Mouse (Mus musculus) retina, postnatal 7 days (tissue): ENCODE data around the gene Cep350.
"Not testable (repeated sequence)": the region's sequence is repeated elsewhere in the genome, so short reads cannot be mapped to it uniquely, and the experiment has no call there.

Experiments used
- DNase-seq: peaks from one replicate; pipeline ENCODE4 v3.0.0-alpha.2; 2012; ENCODE audit warnings: low read depth, low spot score

The Cep350 gene

GRCm38 (mm10) chr1:155886846-155887245 is 86.2 kb downstream of the Cep350 start:
- DNase-seq: no peak

- DNase-seq: not testable (repeated sequence)
Measured at GRCm38 (mm10) chr1:155882646-155883231, 90.3 kb downstream of the Cep350 start.

GRCm38 (mm10) chr1:155879596-155879995 is 93.5 kb downstream of the Cep350 start:
- DNase-seq: no peak

- peak; percentile 19 for DNase-seq
Measured at GRCm38 (mm10) chr1:155862967-155863366, 110.1 kb downstream of the Cep350 start.

GRCm38 (mm10) chr1:155854926-155855702 is 117.9 kb downstream of the Cep350 start:
- DNase-seq: no peak

- no peak for DNase-seq
Measured at GRCm38 (mm10) chr1:155853009-155853408, 120.0 kb downstream of the Cep350 start.

GRCm38 (mm10) chr1:155844235-155844634 is 128.8 kb downstream of the Cep350 start:
- DNase-seq: no peak

GRCm38 (mm10) chr1:155843538-155843937 is 129.5 kb downstream of the Cep350 start:
- DNase-seq: no peak

- no peak for DNase-seq
Measured at GRCm38 (mm10) chr1:155835667-155836066, 137.4 kb downstream of the Cep350 start.

GRCm38 (mm10) chr1:155833610-155834009 is 139.4 kb downstream of the Cep350 start:
- DNase-seq: no peak

GRCm38 (mm10) chr1:155831958-155832357 is 141.1 kb downstream of the Cep350 start:
- DNase-seq: no peak

- no peak for DNase-seq
Measured at GRCm38 (mm10) chr1:155830861-155831260, 142.2 kb downstream of the Cep350 start.

- DNase-seq: no peak
Measured at GRCm38 (mm10) chr1:155827703-155828295, 145.3 kb downstream of the Cep350 start.

- DNase-seq: no peak
Measured at GRCm38 (mm10) chr1:155826803-155827395, 146.2 kb downstream of the Cep350 start.

GRCm38 (mm10) chr1:155825940-155826716 is 146.9 kb downstream of the Cep350 start:
- no peak for DNase-seq

- DNase-seq: no peak
Measured at GRCm38 (mm10) chr1:155820646-155821045, 152.4 kb downstream of the Cep350 start.

GRCm38 (mm10) chr1:155816167-155816566 is 156.9 kb downstream of the Cep350 start:
- no peak for DNase-seq

- peak; percentile 71 for DNase-seq
Measured at GRCm38 (mm10) chr1:155812581-155813499, 160.2 kb downstream of the Cep350 start, which contains the start of gene Qsox1. Gene Qsox1 (minus strand): TSS chr1:155812889.

GRCm38 (mm10) chr1:155811995-155812580 is 161.0 kb downstream of the Cep350 start:
- no peak for DNase-seq

GRCm38 (mm10) chr1:155810616-155811015 is 162.4 kb downstream of the Cep350 start:
- no peak for DNase-seq
